8 mouse cellular contexts compared by ENCODE assay signal in genomic region chr5:22327170-22327569, GRCm38 (mm10). TPM values are rescaled to one million over a fixed set of nuclear protein-coding genes. Genes with fewer than 3 reads are reported as not detected.
DNase-seq lines count a peak whose midpoint lies in the region; ATAC-seq and TF ChIP-seq lines count a peak whose summit lies in the region.
"Had no signal": no experiment of that assay in that cellular context is flagged by ENCODE, and none has a peak within 500 bp of the region (broad histone marks: within the 10 kb centered on the region; RNA-seq: fewer than 3 reads in every experiment).

No protein-coding gene starts in this region.

- H3K27me3 ChIP-seq in kidney, embryonic 16.5 days (ENCODE audit: insufficient read depth, low read length): no peaks in the 10 kb centered on the region
- H3K27me3 ChIP-seq in C2C12 (ENCODE audit: control insufficient read depth, insufficient read depth, insufficient read length) (no peaks in the 10 kb centered on the region), Patski (peaks cover 8% of the 10 kb centered on the region)

- H3K4me3 ChIP-seq in kidney, embryonic 16.5 days (ENCODE audit: low read length): no peak overlapping the region
- no peak overlapping the region for H3K4me3 ChIP-seq in C2C12 (ENCODE audit: insufficient read depth, poor library complexity, severe bottlenecking)

- H3K36me3 ChIP-seq in kidney, embryonic 16.5 days (ENCODE audit: insufficient read depth, low read length): no peaks in the 10 kb centered on the region
- no peaks in the 10 kb centered on the region for H3K36me3 ChIP-seq in C2C12 (ENCODE audit: control insufficient read depth, insufficient read depth)

- no peaks in the 10 kb centered on the region for H3K79me3 ChIP-seq in C2C12 (ENCODE audit: low read depth)

- no peak overlapping the region for H3K9ac ChIP-seq in kidney, embryonic 16.5 days (replicated peaks; ENCODE audit: low read length)

- H3K4me1 ChIP-seq in kidney, embryonic 16.5 days (ENCODE audit: insufficient read depth, low read length): no peaks in the 10 kb centered on the region

- H3K4me2 ChIP-seq in kidney, embryonic 16.5 days (replicated peaks; ENCODE audit: low read depth, low read length): no peak overlapping the region

- no peak overlapping the region for H3ac ChIP-seq in C2C12 (ENCODE audit: control insufficient read depth, insufficient read length, low read depth)

- H3K27ac ChIP-seq in kidney, embryonic 16.5 days (ENCODE audit: low read length): no peak overlapping the region
- H3K27ac ChIP-seq: macrophage had no signal

- WGBS in kidney, embryonic 16.5 days: 82% methylated on average over 3 of the region's 3 CpGs

- TF ChIP-seq CTCF in C2C12 (IDR thresholded peaks at IDR 0.05; ENCODE audit: control insufficient read depth, insufficient read depth, insufficient read length) (peak; percentile 38), Patski (IDR thresholded peaks at IDR 0.05) (peak; percentile 75)

- ATAC-seq in kidney, embryonic 16.5 days (ENCODE audit: low FRiP score, low TSS enrichment): no peak
- no peak for ATAC-seq in Patski

- CTCF ChIA-PET in Patski (lab: Charles Lee): interaction anchor here (1.0 kb wide), 1 partner anchor 11 kb away, joined by 3 read pairs; no protein-coding TSS in a partner anchor

- peak; percentile 42 for DNase-seq in kidney, adult 18-20 months
- no peak for DNase-seq in Patski (ENCODE audit: low read depth, low spot score)
- peak; percentile 58 for DNase-seq in kidney, postnatal 10 days
- peak; percentile 49 for DNase-seq in retina, embryonic 14.5 days (ENCODE audit: low spot score)
- DNase-seq in ovary, adult 18-20 months (ENCODE audit: low spot score): no peak

- POLR2A ChIA-PET in Patski (lab: Charles Lee): no interaction called here

- H3K9me3 ChIP-seq in kidney, embryonic 16.5 days (ENCODE audit: low read length): no peaks in the 10 kb centered on the region

- in situ Hi-C loops in Patski (cut with MboI; ENCODE audit: low pct_unique_long_range_greater_than_20kb): no loop called here

- H3K79me2 ChIP-seq in C2C12 (ENCODE audit: control insufficient read depth, insufficient read depth): no peaks in the 10 kb centered on the region

TF ChIP-seq in C2C12, 6 proteins besides CTCF, POLR2A, EP300 and RAD21:
- TF ChIP-seq MYOD1 (IDR thresholded peaks at IDR 0.05; ENCODE audit: control insufficient read depth, insufficient read length, low read depth): no peak
- TF ChIP-seq USF1 (IDR thresholded peaks at IDR 0.05; ENCODE audit: low read depth): no peak
- no peak for TF ChIP-seq CEBPB (IDR thresholded peaks at IDR 0.05; ENCODE audit: low read depth)
- no peak for TF ChIP-seq MYOG (IDR thresholded peaks at IDR 0.05; ENCODE audit: control insufficient read depth, extremely low read depth, insufficient read length)
- TF ChIP-seq MAX (IDR thresholded peaks at IDR 0.05): no peak
- no peak for TF ChIP-seq FOSL1 (IDR thresholded peaks at IDR 0.05; ENCODE audit: insufficient read depth, low read length, poor library complexity, severe bottlenecking)
TF ChIP-seq in C2C12: peak in this region for 0.

RNA-seq across cellular contexts. Expression of gene Reln, which starts 17.3 kb away (rescaled TPM):
- 14.1 and 15.9 TPM in 2 replicates for polyA plus RNA-seq in kidney, embryonic 16.5 days (2015; fragmentation: Nextera tagmentation; extraction: Ambion mirVana)
- polyA plus RNA-seq in C2C12 (2012; fragmentation: generic; extraction: Trizol) (not detected), Patski (2021) (not detected)
- polyA plus RNA-seq: macrophage had no signal

Comparison
In these comparisons a context has a peak if more than half of its experiments do, and no peak if none do; other contexts are left out.
1. DNase-seq: peak in kidney, adult 18-20 months (single experiment), kidney, postnatal 10 days (single experiment) and retina, embryonic 14.5 days (single experiment); none in Patski (single experiment) and ovary, adult 18-20 months (single experiment).
2. RNA of gene Reln, which starts 17.3 kb away (polyA plus RNA-seq): 14.1 to 15.9 TPM in kidney, embryonic 16.5 days; not detected in Patski (single experiment) and not detected in C2C12 (single experiment); every median in the first group is over 10 times any median in the second.